Mouse (Mus musculus) thymus, adult 2 months (tissue): ENCODE results near the gene Etl4.

ENCODE experiments used
- CTCF ChIP-seq: fragments of 200-500 bp; IDR thresholded peaks from 2 replicates; pipeline ENCODE4 v1.5.1; 2012; ENCODE audit warnings: mild to moderate bottlenecking, control low read depth, low read length, moderate library complexity, borderline replicate concordance; ENCODE audit not compliant: control insufficient read depth, poor library complexity, insufficient read depth; ENCODE audit errors: extremely low read depth
- POLR2A ChIP-seq: fragments of 200-500 bp; IDR thresholded peaks from 2 replicates; pipeline ENCODE4 v1.6.1; 2012; ENCODE audit warnings: mild to moderate bottlenecking, low read length, control low read depth, moderate library complexity; ENCODE audit not compliant: control insufficient read depth, poor library complexity, insufficient read depth; ENCODE audit errors: extremely low read depth

DNA sequence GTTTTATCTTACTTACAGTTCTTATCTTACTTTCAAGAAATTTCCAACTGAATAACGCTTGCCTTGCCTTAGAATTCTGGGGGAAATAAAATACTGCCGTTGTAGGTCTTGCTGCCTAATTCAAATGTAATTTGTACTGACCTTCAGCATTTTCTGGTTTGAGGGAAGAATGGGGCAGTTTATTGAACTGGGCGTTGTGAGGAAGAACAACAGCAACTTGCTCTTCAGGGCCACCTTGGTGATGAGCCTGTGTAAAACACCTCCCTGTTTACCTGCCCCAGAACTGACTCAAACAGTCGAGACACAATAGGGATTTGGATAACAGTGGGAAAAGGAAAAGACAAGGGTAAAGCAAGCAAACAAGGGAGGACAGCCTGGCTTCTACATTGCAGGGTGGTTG lies 828.3 kb downstream of the Etl4 start:
- TF ChIP-seq CTCF (no peak), POLR2A (no peak)
